Mouse (Mus musculus): Measurements from ENCODE around the gene Gm10322.

Gm10322 gene

GRCm38 (mm10) chr10:59646821-59647378, 31.0 kb downstream of the Gm10322 start:
- no peak for DNase-seq (ENCODE audit: low read depth, low spot score)

- DNase-seq (ENCODE audit: low read depth, low spot score): no peak
Measured at GRCm38 (mm10) chr10:59656799-59657198, 40.9 kb downstream of the Gm10322 start.

GRCm38 (mm10) chr10:59664765-59665164, 48.9 kb downstream of the Gm10322 start:
- DNase-seq (ENCODE audit: low read depth, low spot score): no peak

GRCm38 (mm10) chr10:59665503-59666291, 49.8 kb downstream of the Gm10322 start:
- DNase-seq (ENCODE audit: low read depth, low spot score): no peak
